Comparison of ENCODE assay signal across 8 mouse cellular contexts in genomic region chr11:79023342-79023741, GRCm38 (mm10). TPM values are rescaled to one million over a fixed set of nuclear protein-coding genes. Genes with fewer than 3 reads are reported as not detected.
DNase-seq lines count a peak whose midpoint lies in the region; ATAC-seq and TF ChIP-seq lines count a peak whose summit lies in the region.
"Had no signal": no experiment of that assay in that cellular context is flagged by ENCODE, and none has a peak within 500 bp of the region (broad histone marks: within the 10 kb centered on the region; RNA-seq: fewer than 3 reads in every experiment).

No protein-coding gene starts in this region.

- H3K36me3 ChIP-seq in heart, embryonic 12.5 days = peaks cover 72% of the 10 kb centered on the region

- H3K27me3 ChIP-seq in heart, embryonic 12.5 days (replicated peaks) = no peaks in the 10 kb centered on the region

- no peaks in the 10 kb centered on the region for H3K4me1 ChIP-seq in cortical plate, adult 2 months (ENCODE audit: control insufficient read depth, insufficient read depth, low read length)
- peaks cover 32% of the 10 kb centered on the region for H3K4me1 ChIP-seq in heart, embryonic 12.5 days (replicated peaks)

- 21% methylated on average over 7 of the region's 7 CpGs for WGBS in heart, embryonic 12.5 days

- H3K4me2 ChIP-seq in heart, embryonic 12.5 days = peak overlapping the region; percentile 28; the same call in 1 of the 2 replicates

- TF ChIP-seq CTCF in cortical plate, adult 2 months (IDR thresholded peaks at IDR 0.05; ENCODE audit: extremely low read depth, insufficient read depth, low read length) = no peak

- intact Hi-C loops in left cerebral cortex, postnatal 4 days (cut with DNase I) = loop anchor here (10.0 kb wide), 1 partner anchor 271 kb away; the partner anchor contains the start of gene Gm9964

- H3K27ac ChIP-seq in cortical plate, adult 2 months (ENCODE audit: insufficient read depth, low read length) = peak overlapping the region; percentile 42; the same call in 1 of the 2 replicates
- peak overlapping the region; percentile 53 for H3K27ac ChIP-seq in heart, embryonic 12.5 days (ENCODE audit: poor library complexity, severe bottlenecking)

- no peak overlapping the region for H3K4me3 ChIP-seq in cortical plate, adult 2 months (ENCODE audit: insufficient read depth, low read length)
- no peak overlapping the region for H3K4me3 ChIP-seq in heart, embryonic 12.5 days
- H3K4me3 ChIP-seq: erythroblast, embryonic 14.5 days had no signal

- no peaks in the 10 kb centered on the region for H3K9me3 ChIP-seq in heart, embryonic 12.5 days (replicated peaks)

- ATAC-seq in heart, embryonic 12.5 days (ENCODE audit: insufficient number of reproducible peaks, low FRiP score) = peak; percentile 46; the same call in 1 of the 2 replicates
- ATAC-seq in megakaryocyte progenitor cell, adult 5-6 weeks (replicated peaks; ENCODE audit: poor library complexity) = peak; percentile 60

- DNase-seq in kidney, postnatal 4 days = peak; percentile 55 to 73
- no peak for DNase-seq in left cerebral cortex, postnatal 4 days
- no peak for DNase-seq in layer of hippocampus, postnatal 25 days (ENCODE audit: extremely low spot score in 1 of 2, low spot score in 1 of 2)
- DNase-seq in right cerebral cortex, postnatal 14 days = no peak

- no peak overlapping the region for H3K9ac ChIP-seq in heart, embryonic 12.5 days

- no peak for TF ChIP-seq POLR2A in cortical plate, adult 2 months (IDR thresholded peaks at IDR 0.05; ENCODE audit: extremely low read depth, insufficient read depth, low read length)

RNA-seq across cellular contexts. Expression of gene Lgals9, which starts 38.6 kb away (rescaled TPM):
- polyA plus RNA-seq in cortical plate, adult 2 months (2012; rRNA removed) = 15.4 and 17.1 TPM in 2 replicates
- polyA plus RNA-seq in heart, embryonic 12.5 days (2016; fragmentation: Nextera tagmentation; extraction: Ambion mirVana) = 53.7 and 53.8 TPM in 2 replicates
- total RNA-seq in megakaryocyte progenitor cell, adult 5-6 weeks (2015) = 374 and 478 TPM in 2 replicates
- 73.6 and 82.8 TPM in 2 replicates for total RNA-seq in megakaryocyte progenitor cell, adult 5-6 weeks (2017)
- 1 to 10 TPM; 4.1 to 5.2 TPM for total RNA-seq in left cerebral cortex, postnatal 4 days (2021)
- 1 to 10 TPM; 4.3 to 5.5 TPM for total RNA-seq in layer of hippocampus, postnatal 25 days (2021)

Comparison
In these comparisons a context has a peak if more than half of its experiments do, and no peak if none do; other contexts are left out.
1. DNase-seq: peak in kidney, postnatal 4 days (2 of 2); none in left cerebral cortex, postnatal 4 days (single experiment), layer of hippocampus, postnatal 25 days (0 of 2) and right cerebral cortex, postnatal 14 days (single experiment).
2. RNA of gene Lgals9, which starts 38.6 kb away (total RNA-seq): 73.6 to 478 TPM in megakaryocyte progenitor cell, adult 5-6 weeks; 4.3 to 5.5 TPM in layer of hippocampus, postnatal 25 days and 4.1 to 5.2 TPM in left cerebral cortex, postnatal 4 days; every median in the first group is over 10 times any median in the second.